ENCODE assay signal across 8 mouse cellular contexts in the genomic region with DNA sequence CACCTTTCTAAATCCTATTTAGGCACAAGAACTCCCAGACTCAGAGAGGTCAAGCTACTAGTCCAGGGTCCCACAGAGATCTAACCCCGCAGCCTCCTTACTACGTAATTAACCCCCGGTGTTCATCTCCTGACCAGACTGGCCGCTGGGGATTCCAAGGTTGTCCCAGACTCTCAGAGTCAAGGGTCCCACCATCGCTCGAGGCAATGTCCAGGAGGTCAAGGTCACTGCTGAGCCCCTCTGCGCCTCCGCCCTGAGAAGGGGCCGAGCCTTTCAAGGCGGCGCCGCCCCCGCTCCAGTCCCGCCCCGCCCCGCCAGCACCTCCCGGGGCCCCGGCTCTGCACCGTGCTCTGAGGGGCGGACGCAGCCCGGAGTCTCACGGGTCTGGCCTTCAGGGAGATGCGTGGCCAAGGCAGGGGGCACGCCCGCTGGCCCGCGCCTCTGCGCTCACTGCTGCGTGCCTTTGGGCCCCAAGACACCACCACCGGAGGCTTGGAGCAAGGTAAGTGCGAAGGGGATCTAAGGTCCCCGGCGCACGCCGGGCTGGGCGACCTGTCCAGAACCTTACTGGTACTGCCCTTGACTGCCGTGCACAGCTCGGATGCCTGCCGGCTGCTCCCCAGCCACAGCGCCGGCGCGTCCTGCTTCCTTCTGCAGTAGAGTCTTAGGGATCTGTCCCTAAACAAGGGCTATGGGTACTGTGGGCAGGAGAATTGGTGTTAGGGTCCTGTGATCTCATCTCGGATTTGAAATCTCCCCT. TPM values are rescaled to one million over a fixed set of nuclear protein-coding genes. Genes with fewer than 3 reads are reported as not detected.
DNase-seq lines count a peak whose midpoint lies in the region; ATAC-seq and TF ChIP-seq lines count a peak whose summit lies in the region.

Gene Phactr3, plus strand, starts transcription at position 175 of the 760 bp plus-strand sequence.

- H3K9me3 ChIP-seq in kidney, embryonic 14.5 days (ENCODE audit: control insufficient read depth, low read length), result no peaks in the 10 kb centered on the region
- H3K9me3 ChIP-seq in embryonic facial prominence, embryonic 11.5 days (replicated peaks; ENCODE audit: control insufficient read depth, low read length), result no peaks in the 10 kb centered on the region
- no peaks in the 10 kb centered on the region for H3K9me3 ChIP-seq in intestine, postnatal 0 days (ENCODE audit: control insufficient read depth)
- H3K9me3 ChIP-seq in midbrain, embryonic 13.5 days, result no peaks in the 10 kb centered on the region

- peak; percentile 70 for ATAC-seq in kidney, embryonic 14.5 days (ENCODE audit: low FRiP score, low TSS enrichment)
- ATAC-seq in embryonic facial prominence, embryonic 11.5 days (replicated peaks; ENCODE audit: insufficient number of reproducible peaks, low FRiP score, low TSS enrichment, low read depth), result peak; percentile 62; the same call in 1 of the 2 replicates
- peak; percentile 31; the same call in 1 of the 2 replicates for ATAC-seq in intestine, postnatal 0 days
- peak; percentile 71 for ATAC-seq in midbrain, embryonic 13.5 days

- peak within 1 kb of the TSS; percentile 40; the same call in 1 of the 2 replicates for H3K9ac ChIP-seq in kidney, embryonic 14.5 days (ENCODE audit: low read depth, low read length)
- peak within 1 kb of the TSS; percentile 47 for H3K9ac ChIP-seq in embryonic facial prominence, embryonic 11.5 days (replicated peaks; ENCODE audit: low read length)
- H3K9ac ChIP-seq in intestine, postnatal 0 days (ENCODE audit: low read depth, low read length), result no peak within 1 kb of the TSS
- H3K9ac ChIP-seq in midbrain, embryonic 13.5 days (replicated peaks), result peak within 1 kb of the TSS; percentile 68

- H3K27me3 ChIP-seq in kidney, embryonic 14.5 days (ENCODE audit: control insufficient read depth, insufficient read depth, low read length), result peaks cover 4% of the 10 kb centered on the region; the same call in 1 of the 2 replicates
- H3K27me3 ChIP-seq in embryonic facial prominence, embryonic 11.5 days (ENCODE audit: control insufficient read depth, insufficient read depth, low read length), result no peaks in the 10 kb centered on the region; the same call in 1 of the 2 replicates
- peaks cover 13% of the 10 kb centered on the region; the same call in 1 of the 2 replicates for H3K27me3 ChIP-seq in intestine, postnatal 0 days (replicated peaks; ENCODE audit: control insufficient read depth, insufficient read depth, low read length)
- peaks cover 31% of the 10 kb centered on the region for H3K27me3 ChIP-seq in midbrain, embryonic 13.5 days
- H3K27me3 ChIP-seq in thymus, adult 2 months (ENCODE audit: control insufficient read depth, insufficient read depth, low read length), result no peaks in the 10 kb centered on the region; the same call in 1 of the 2 replicates

- under 1% methylated on average over 45 of the region's 45 CpGs for WGBS in kidney, embryonic 14.5 days
- WGBS in embryonic facial prominence, embryonic 11.5 days, result 1% methylated on average over 44 of the region's 45 CpGs
- 3% methylated on average over 45 of the region's 45 CpGs for WGBS in intestine, postnatal 0 days
- 1% methylated on average over 45 of the region's 45 CpGs for WGBS in midbrain, embryonic 13.5 days
- 10% methylated on average over 45 of the region's 45 CpGs for WGBS in thymus, adult 2 months

- no peak for TF ChIP-seq CTCF in intestine, postnatal 0 days (IDR thresholded peaks at IDR 0.05; ENCODE audit: low read depth)
- no peak for TF ChIP-seq CTCF in thymus, adult 2 months (IDR thresholded peaks at IDR 0.05; ENCODE audit: borderline replicate concordance, control insufficient read depth, extremely low read depth, insufficient read depth, low read length, poor library complexity)

- DNase-seq in kidney, adult 8-10 months, result no peak
- peak; percentile 7 to 13 for DNase-seq in adrenal gland, postnatal 36 days
- DNase-seq in embryonic facial prominence, embryonic 11.5 days (ENCODE audit: low spot score), result peak; percentile 27
- DNase-seq in urinary bladder, postnatal 36 days (ENCODE audit: low spot score in 2 of 2), result no peak
- no peak for DNase-seq in thymus, adult 2 months

- TF ChIP-seq POLR2A in thymus, adult 2 months (IDR thresholded peaks at IDR 0.05; ENCODE audit: control insufficient read depth, extremely low read depth, insufficient read depth, low read length, poor library complexity), result no peak

- no peak within 1 kb of the TSS for H3K27ac ChIP-seq in kidney, embryonic 14.5 days (ENCODE audit: low read depth, low read length)
- H3K27ac ChIP-seq in embryonic facial prominence, embryonic 11.5 days (replicated peaks; ENCODE audit: low read depth, low read length), result no peak within 1 kb of the TSS
- no peak within 1 kb of the TSS for H3K27ac ChIP-seq in intestine, postnatal 0 days (ENCODE audit: low read depth, low read length)
- no peak within 1 kb of the TSS for H3K27ac ChIP-seq in midbrain, embryonic 13.5 days
- no peak within 1 kb of the TSS for H3K27ac ChIP-seq in thymus, adult 2 months (ENCODE audit: control insufficient read depth, insufficient read depth, low read length)

- H3K36me3 ChIP-seq in kidney, embryonic 14.5 days (ENCODE audit: control insufficient read depth, insufficient read depth, low read length), result no peaks in the 10 kb centered on the region
- no peaks in the 10 kb centered on the region for H3K36me3 ChIP-seq in embryonic facial prominence, embryonic 11.5 days (replicated peaks; ENCODE audit: control insufficient read depth, insufficient read depth, low read depth, low read length)
- no peaks in the 10 kb centered on the region for H3K36me3 ChIP-seq in intestine, postnatal 0 days (ENCODE audit: control insufficient read depth, insufficient read depth)
- no peaks in the 10 kb centered on the region for H3K36me3 ChIP-seq in midbrain, embryonic 13.5 days
- H3K36me3 ChIP-seq in thymus, adult 2 months (ENCODE audit: control insufficient read depth, insufficient read depth, low read length), result no peaks in the 10 kb centered on the region

- H3K4me1 ChIP-seq in kidney, embryonic 14.5 days (ENCODE audit: control insufficient read depth, insufficient read depth, low read length), result peaks cover 15% of the 10 kb centered on the region; the same call in 1 of the 2 replicates
- H3K4me1 ChIP-seq in embryonic facial prominence, embryonic 11.5 days (ENCODE audit: control insufficient read depth, insufficient read depth, low read length), result peaks cover 3% of the 10 kb centered on the region; the same call in 1 of the 2 replicates
- H3K4me1 ChIP-seq in intestine, postnatal 0 days (replicated peaks; ENCODE audit: control insufficient read depth, insufficient read depth, low read length), result no peaks in the 10 kb centered on the region
- peaks cover 19% of the 10 kb centered on the region for H3K4me1 ChIP-seq in midbrain, embryonic 13.5 days (replicated peaks)
- H3K4me1 ChIP-seq in thymus, adult 2 months (replicated peaks; ENCODE audit: control insufficient read depth, insufficient read depth, low read length), result no peaks in the 10 kb centered on the region

- peak within 1 kb of the TSS; percentile 40 for H3K4me3 ChIP-seq in kidney, embryonic 14.5 days (ENCODE audit: low read length)
- peak within 1 kb of the TSS; percentile 40 for H3K4me3 ChIP-seq in embryonic facial prominence, embryonic 11.5 days (ENCODE audit: low read depth, low read length)
- H3K4me3 ChIP-seq in intestine, postnatal 0 days (ENCODE audit: low read depth, low read length), result peak within 1 kb of the TSS; percentile 35
- peak within 1 kb of the TSS; percentile 48 for H3K4me3 ChIP-seq in midbrain, embryonic 13.5 days (replicated peaks)
- no peak within 1 kb of the TSS for H3K4me3 ChIP-seq in thymus, adult 2 months (ENCODE audit: control insufficient read depth, insufficient read depth, low read length)

- peak within 1 kb of the TSS; percentile 94 for H3K4me2 ChIP-seq in kidney, embryonic 14.5 days (replicated peaks; ENCODE audit: low read depth, low read length)
- H3K4me2 ChIP-seq in embryonic facial prominence, embryonic 11.5 days (ENCODE audit: low read depth, low read length), result peak within 1 kb of the TSS; percentile 96
- peak within 1 kb of the TSS; percentile 65 for H3K4me2 ChIP-seq in intestine, postnatal 0 days (replicated peaks; ENCODE audit: low read depth)
- peak within 1 kb of the TSS; percentile 93 for H3K4me2 ChIP-seq in midbrain, embryonic 13.5 days (replicated peaks)

RNA-seq across cellular contexts. Expression of gene Phactr3, which starts in this region (rescaled TPM):
- 0.81 and 0.95 TPM in 2 replicates for polyA plus RNA-seq in kidney, embryonic 14.5 days (2014; fragmentation: Nextera tagmentation; extraction: Ambion mirVana)
- total RNA-seq in adrenal gland, postnatal 36 days (2021), result 1 to 10 TPM in 1 of 2 experiments, under 1 TPM in 1; 0.30 to 2.2 TPM
- 5.6 and 8.0 TPM in 2 replicates for polyA plus RNA-seq in embryonic facial prominence, embryonic 11.5 days (2014; fragmentation: Nextera tagmentation; extraction: Ambion mirVana)
- polyA plus RNA-seq in intestine, postnatal 0 days (2015; fragmentation: Nextera tagmentation; extraction: Ambion mirVana), result 2.2 and 2.3 TPM in 2 replicates
- 37.8 and 39.6 TPM in 2 replicates for polyA plus RNA-seq in midbrain, embryonic 13.5 days (2015; fragmentation: Nextera tagmentation; extraction: Ambion mirVana)
- 0.10 and 0.32 TPM in 2 replicates for polyA plus RNA-seq in thymus, adult 2 months (2012; rRNA removed)

Comparison
In these comparisons a context has a peak if more than half of its experiments do, and no peak if none do; other contexts are left out.
1. Peak in ATAC-seq, H3K4me3 ChIP-seq, H3K9ac ChIP-seq and H3K4me2 ChIP-seq in kidney, embryonic 14.5 days; RNA of the gene not detected or under 1 TPM.
2. DNase-seq: peak in adrenal gland, postnatal 36 days (2 of 2) and embryonic facial prominence, embryonic 11.5 days (single experiment); none in kidney, adult 8-10 months (0 of 2), urinary bladder, postnatal 36 days (0 of 2) and thymus, adult 2 months (single experiment).
3. Peak in every context shown above with its lines, with median percentiles within 50 percentile points of each other: ATAC-seq and H3K4me2 ChIP-seq.